Mouse (Mus musculus) heart, embryonic 16.5 days (tissue): ENCODE data around the gene Insm1. TPM values are rescaled to one million over a fixed set of nuclear protein-coding genes. Genes with fewer than 3 reads are reported as not detected.

ENCODE experiments used
- ATAC-seq: fragments of 200-750 bp; cut with Nextera tagmentation; replicated peaks from 2 replicates; pipeline ENCODE4 v1.8.0; 2017; ENCODE audit warnings: moderate number of reproducible peaks; ENCODE audit not compliant: insufficient read depth, low FRiP score; ENCODE audit errors: extremely low read depth
- H3K27ac ChIP-seq: fragments of 300-500 bp; sonication (generic); 2 replicates; pipeline ENCODE4 v1.5.1; 2014; ENCODE audit warnings: mild to moderate bottlenecking, low read length, control low read depth, moderate library complexity
- H3K27me3 ChIP-seq: fragments of 300-500 bp; sonication (generic); 2 replicates; pipeline ENCODE4 v1.6.1; 2014; ENCODE audit warnings: low read length, mixed read lengths; ENCODE audit not compliant: control insufficient read depth, insufficient read depth
- H3K36me3 ChIP-seq: fragments of 300-500 bp; sonication (generic); 2 replicates; pipeline ENCODE4 v1.6.1; 2014; ENCODE audit not compliant: control insufficient read depth, insufficient read depth
- H3K4me1 ChIP-seq: fragments of 300-500 bp; sonication (generic); 2 replicates; pipeline ENCODE4 v1.6.1; 2014; ENCODE audit warnings: low read length, mixed read lengths; ENCODE audit not compliant: control insufficient read depth, insufficient read depth
- H3K4me2 ChIP-seq: fragments of 300-500 bp; sonication (generic); 2 replicates; pipeline ENCODE4 v1.6.1; 2014; ENCODE audit warnings: low read depth, mild to moderate bottlenecking, control low read depth, low read length
- H3K4me3 ChIP-seq: fragments of 300-500 bp; sonication (generic); 2 replicates; pipeline ENCODE4 v1.5.1; 2014; ENCODE audit warnings: mild to moderate bottlenecking, control low read depth, low read length
- H3K9ac ChIP-seq: fragments of 300-500 bp; sonication (generic); 2 replicates; pipeline ENCODE4 v1.6.1; 2014; ENCODE audit warnings: low read length, control low read depth
- H3K9me3 ChIP-seq: fragments of 300-500 bp; sonication (generic); replicated peaks from 2 replicates; pipeline ENCODE4 v1.6.1; 2016; ENCODE audit warnings: low read length; ENCODE audit not compliant: control insufficient read depth
- WGBS: fragments of 180-500 bp; shearing (Covaris S2); extraction: QIAGEN DNeasy Blood & Tissue Kit; methylation state at CpG from one replicate; pipeline ENCODE4 v1.1.7; 2014; 5-methylcytosine and 5-hydroxymethylcytosine counted together
- polyA plus RNA-seq: library from polyadenylated mRNA; unstranded; fragments of >200 nt; fragmentation: Nextera tagmentation; extraction: Ambion mirVana; gene quantifications from 2 replicates; pipeline ENCODE4 v1.2.1, GENCODE M21; 2015

Insm1 gene
- polyA plus RNA-seq, 1 experiment from 2014 or later = 0.24 TPM

DNA sequence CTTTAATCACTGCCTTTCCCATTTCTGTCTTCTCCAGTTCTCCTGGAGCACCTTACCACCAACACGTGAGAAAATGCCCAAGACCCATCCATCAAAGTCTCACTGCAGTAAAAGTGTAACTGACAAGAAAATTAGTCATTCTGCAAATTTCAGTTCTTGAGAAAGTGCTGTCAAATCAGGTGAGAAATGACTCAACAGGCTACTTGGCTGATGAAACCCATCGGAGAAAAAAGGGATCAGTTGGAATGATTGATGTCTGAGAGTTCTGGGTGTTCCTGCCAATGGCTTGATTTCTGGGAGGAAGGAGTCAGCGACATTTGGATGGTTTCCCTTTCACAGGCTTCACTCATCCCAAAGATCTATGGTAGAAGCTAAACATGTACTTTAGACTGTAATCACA is 44.8 kb downstream of the Insm1 start:
- Histone ChIP-seq H3K27me3 (no peaks in the 10 kb centered on the region), H3K27ac (no peak overlapping the region), H3K9ac (no peak overlapping the region), H3K36me3 (no peaks in the 10 kb centered on the region), H3K4me3 (no peak overlapping the region), H3K4me2 (no peak overlapping the region), H3K4me1 (peaks cover 5% of the 10 kb centered on the region; the same call in 1 of the 2 replicates), H3K9me3 (no peaks in the 10 kb centered on the region)
- no peak for ATAC-seq
- WGBS = 75% methylated on average over 3 of the region's 3 CpGs
